Mouse (Mus musculus) ES-E14 (cell line): ENCODE results near the gene Map7d1.

Source experiments
- CHD2 ChIP-seq: IDR thresholded peaks from 2 replicates; pipeline ENCODE4 v1.6.1; 2014; ENCODE audit warnings: mild to moderate bottlenecking, low read depth, low read length, inconsistent platforms
- HCFC1 ChIP-seq: IDR thresholded peaks from 2 replicates; pipeline ENCODE4 v1.6.1; 2012; ENCODE audit warnings: low read length, inconsistent platforms, borderline replicate concordance; ENCODE audit not compliant: insufficient read depth
- ZNF384 ChIP-seq: IDR thresholded peaks from 2 replicates; pipeline ENCODE4 v1.6.1; 2012; ENCODE audit warnings: low read depth, low read length, inconsistent platforms

- TF ChIP-seq ZNF384 (no peak), CHD2 (no peak), HCFC1 (no peak)
Measured at GRCm38 (mm10) chr4:126241956-126242355, 14.2 kb downstream of the Map7d1 start.
